8 mouse cellular contexts compared by ENCODE assay signal in the genomic region with DNA sequence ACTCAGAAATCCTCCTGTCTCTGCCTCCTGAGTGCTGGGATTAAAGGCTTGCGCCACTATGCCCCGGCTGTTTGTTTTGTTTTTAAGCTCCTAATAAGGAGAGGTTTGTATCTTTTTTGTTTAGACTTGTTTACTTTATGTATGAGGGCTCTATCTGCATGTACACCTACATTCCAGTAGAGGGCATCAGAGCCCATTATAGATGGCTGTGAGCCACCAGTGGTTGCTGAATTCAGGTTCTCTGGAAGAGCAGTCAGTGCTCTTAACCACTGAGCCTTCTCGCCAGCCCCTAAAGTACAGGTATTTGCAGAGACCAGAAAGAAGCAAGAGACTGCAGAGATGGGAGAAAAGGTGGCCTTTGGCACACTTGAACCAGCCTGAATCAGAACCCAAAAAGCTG. TPM values are rescaled to one million over a fixed set of nuclear protein-coding genes. Genes with fewer than 3 reads are reported as not detected.
A peak's percentile ranks its signal among the peaks of the same experiment; 100 is the strongest.
DNase-seq lines count a peak whose midpoint lies in the region; ATAC-seq and TF ChIP-seq lines count a peak whose summit lies in the region.

No protein-coding gene starts in this region.

- no peaks in the 10 kb centered on the region for H3K27me3 ChIP-seq in cerebellum, adult 2 months (ENCODE audit: control insufficient read depth, insufficient read depth, low read length)
- no peaks in the 10 kb centered on the region for H3K27me3 ChIP-seq in hindbrain, embryonic 13.5 days

- peak; percentile 20 to 25 for DNase-seq in cerebellum, adult 2 months
- peak; percentile 42 to 54 for DNase-seq in right cerebral cortex, postnatal 10 days (ENCODE audit: low spot score in 2 of 2)
- DNase-seq in right cerebral cortex, adult 18-20 months = no peak
- peak; percentile 80 for DNase-seq in embryo, embryonic 10.5 days (ENCODE audit: low spot score)
- DNase-seq in spleen, adult 18-20 months = no peak

- H3K36me3 ChIP-seq in hindbrain, embryonic 13.5 days = no peaks in the 10 kb centered on the region

- peak; percentile 43; the same call in 1 of the 2 replicates for TF ChIP-seq CTCF in cerebellum, adult 2 months (IDR thresholded peaks at IDR 0.05; ENCODE audit: borderline replicate concordance, insufficient read depth, low read depth, low read length)

- no peak overlapping the region for H3K9ac ChIP-seq in hindbrain, embryonic 13.5 days

- no peak overlapping the region for H3K4me3 ChIP-seq in cerebellum, adult 2 months (replicated peaks; ENCODE audit: insufficient read depth, low read depth, low read length)
- H3K4me3 ChIP-seq in hindbrain, embryonic 13.5 days = no peak overlapping the region

- no peak overlapping the region for H3K27ac ChIP-seq in cerebellum, adult 2 months (ENCODE audit: insufficient read depth, low read length)
- no peak overlapping the region for H3K27ac ChIP-seq in hindbrain, embryonic 13.5 days

- no peak overlapping the region for H3K4me2 ChIP-seq in hindbrain, embryonic 13.5 days

- H3K4me1 ChIP-seq in cerebellum, adult 2 months (ENCODE audit: control insufficient read depth, insufficient read depth, low read length) = no peaks in the 10 kb centered on the region
- H3K4me1 ChIP-seq in hindbrain, embryonic 13.5 days (replicated peaks) = no peaks in the 10 kb centered on the region

- no peak for ATAC-seq in cerebellum, adult (ENCODE audit: insufficient number of reproducible peaks, low FRiP score, low TSS enrichment)
- ATAC-seq in hindbrain, embryonic 13.5 days (ENCODE audit: low FRiP score) = peak; percentile 61; the same call in 1 of the 2 replicates
- peak; percentile 64 for ATAC-seq in megakaryocyte, adult 5-6 weeks (ENCODE audit: poor library complexity, severe bottlenecking)

- WGBS in cerebellum, adult 2 months = 21% methylated on average over 3 of the region's 3 CpGs
- 50% methylated on average over 3 of the region's 3 CpGs for WGBS in hindbrain, embryonic 13.5 days

- no peak for TF ChIP-seq POLR2A in cerebellum, adult 2 months (IDR thresholded peaks at IDR 0.05; ENCODE audit: borderline replicate concordance, insufficient read depth, low read length)

- H3K9me3 ChIP-seq in hindbrain, embryonic 13.5 days = no peaks in the 10 kb centered on the region

RNA-seq across cellular contexts. Expression of a gene that starts 46.3 kb away (rescaled TPM):
- 16.4 and 21.8 TPM in 2 replicates for polyA plus RNA-seq in cerebellum, adult 2 months (2012; rRNA removed)
- 2.1 and 2.5 TPM in 2 replicates for polyA plus RNA-seq in hindbrain, embryonic 13.5 days (2015; fragmentation: Nextera tagmentation; extraction: Ambion mirVana)
- total RNA-seq in megakaryocyte, adult 5-6 weeks (2015) = 14.4 and 15.9 TPM in 2 replicates
- 6.4 and 8.4 TPM in 2 replicates for total RNA-seq in megakaryocyte, adult 5-6 weeks (2017)

RNA-seq across cellular contexts. Expression of a gene that starts 52.5 kb away (rescaled TPM):
- 0.06 and 0.07 TPM in 2 replicates for polyA plus RNA-seq in cerebellum, adult 2 months (2012; rRNA removed)
- polyA plus RNA-seq in hindbrain, embryonic 13.5 days (2015; fragmentation: Nextera tagmentation; extraction: Ambion mirVana) = not detected in 2 replicates
- total RNA-seq in megakaryocyte, adult 5-6 weeks (2015) = not detected in 2 replicates
- not detected in 2 replicates for total RNA-seq in megakaryocyte, adult 5-6 weeks (2017)

Comparison
In these comparisons a context has a peak if more than half of its experiments do, and no peak if none do; other contexts are left out.
1. DNase-seq: peak in cerebellum, adult 2 months (2 of 2), right cerebral cortex, postnatal 10 days (2 of 2) and embryo, embryonic 10.5 days (single experiment); none in right cerebral cortex, adult 18-20 months (single experiment) and spleen, adult 18-20 months (0 of 2).